Mouse (Mus musculus) hindbrain, embryonic 11.5 days (tissue): ENCODE data around the gene Agpat1. TPM values are rescaled to one million over a fixed set of nuclear protein-coding genes. Genes with fewer than 3 reads are reported as not detected.

ENCODE experiments used
- ATAC-seq: fragments of 200-750 bp; cut with Nextera tagmentation; 2 replicates; pipeline ENCODE4 v1.8.0; 2017; ENCODE audit warnings: mild to moderate bottlenecking, moderate TSS enrichment, moderate library complexity; ENCODE audit not compliant: low FRiP score
- DNase-seq: peaks from one replicate; pipeline ENCODE4 v3.0.0-alpha.2; 2015; ENCODE audit warnings: low spot score
- H3K27ac ChIP-seq: fragments of 300-500 bp; sonication (generic); 2 replicates; pipeline ENCODE4 v1.5.1; 2014; ENCODE audit warnings: mild to moderate bottlenecking, low read depth, low read length
- H3K27me3 ChIP-seq: fragments of 300-500 bp; sonication (generic); 2 replicates; pipeline ENCODE4 v1.6.1; 2014; ENCODE audit warnings: mild to moderate bottlenecking, low read length, moderate library complexity, mixed read lengths; ENCODE audit not compliant: control insufficient read depth, insufficient read depth
- H3K36me3 ChIP-seq: fragments of 300-500 bp; sonication (generic); 2 replicates; pipeline ENCODE4 v1.6.1; 2014; ENCODE audit warnings: mild to moderate bottlenecking, low read length, moderate library complexity, mixed read lengths; ENCODE audit not compliant: control insufficient read depth, insufficient read depth
- H3K4me1 ChIP-seq: fragments of 300-500 bp; sonication (generic); replicated peaks from 2 replicates; pipeline ENCODE4 v1.6.1; 2014; ENCODE audit warnings: low read length, mixed read lengths; ENCODE audit not compliant: control insufficient read depth, insufficient read depth
- H3K4me2 ChIP-seq: fragments of 300-500 bp; sonication (generic); replicated peaks from 2 replicates; pipeline ENCODE4 v1.6.1; 2014; ENCODE audit warnings: mild to moderate bottlenecking, low read depth, low read length
- H3K4me3 ChIP-seq: fragments of 300-500 bp; sonication (generic); 2 replicates; pipeline ENCODE4 v1.5.1; 2014; ENCODE audit warnings: low read depth, low read length
- H3K9ac ChIP-seq: fragments of 300-500 bp; sonication (generic); 2 replicates; pipeline ENCODE4 v1.6.1; 2014; ENCODE audit warnings: low read depth, low read length
- H3K9me3 ChIP-seq: fragments of 300-500 bp; sonication (generic); 2 replicates; pipeline ENCODE4 v1.6.1; 2016; ENCODE audit warnings: low read length; ENCODE audit not compliant: control insufficient read depth
- WGBS: fragments of 180-500 bp; shearing (Covaris S2); extraction: QIAGEN DNeasy Blood & Tissue Kit; methylation state at CpG from one replicate; pipeline ENCODE4 v1.1.7; 2014; 5-methylcytosine and 5-hydroxymethylcytosine counted together
- polyA plus RNA-seq: library from polyadenylated mRNA; unstranded; fragments of >200 nt; fragmentation: Nextera tagmentation; extraction: Ambion mirVana; gene quantifications from 2 replicates; pipeline ENCODE4 v1.2.1, GENCODE M21; 2014

The Agpat1 gene
- polyA plus RNA-seq, 1 experiment from 2014 or later = 81.2 TPM

DNA sequence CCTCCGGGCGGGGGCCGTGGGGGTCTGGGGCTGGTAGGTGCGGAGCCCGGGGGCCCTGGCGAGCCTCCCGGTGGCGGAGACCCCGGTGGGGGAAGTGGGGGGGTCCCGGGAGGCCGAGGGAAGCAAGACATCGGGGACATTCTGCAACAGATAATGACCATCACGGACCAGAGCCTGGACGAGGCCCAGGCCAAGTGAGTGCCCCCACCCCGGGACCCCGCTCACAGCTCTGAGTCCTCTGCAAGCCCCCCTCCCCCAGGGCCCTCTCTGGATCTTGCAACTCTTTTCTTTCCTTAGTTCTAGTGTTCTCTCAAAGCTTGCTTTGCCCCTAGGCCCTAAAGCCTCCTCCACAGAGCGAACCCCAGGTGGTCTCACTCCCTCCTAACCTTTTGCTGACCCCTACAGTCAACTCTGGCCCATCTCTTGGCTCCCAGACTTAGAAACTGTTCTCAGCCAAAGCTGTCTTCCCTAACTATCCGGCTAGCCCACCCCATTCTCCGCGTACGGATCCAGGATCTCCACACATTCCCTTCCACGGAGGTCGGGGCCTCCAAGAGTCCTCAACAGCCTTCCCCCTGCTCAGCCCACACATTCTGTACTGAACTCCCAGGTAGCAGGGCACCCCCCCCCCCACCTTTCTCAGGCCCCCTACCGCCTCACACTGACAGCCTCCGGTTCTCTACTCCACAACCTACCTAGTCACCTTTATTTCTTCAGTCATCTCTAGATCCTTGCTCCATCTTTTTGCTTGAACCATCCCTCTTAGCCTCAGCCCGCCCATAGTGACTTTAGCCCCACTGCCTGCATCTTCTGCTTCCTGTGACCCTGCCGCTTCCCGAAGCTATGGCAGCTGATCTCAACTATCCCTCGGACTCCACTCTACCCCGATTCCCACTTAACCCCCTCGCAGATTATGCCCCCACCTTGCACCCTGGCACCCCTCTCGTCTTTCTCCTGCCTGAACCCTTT, 11.2 kb upstream of the Agpat1 start:
- Histone ChIP-seq H3K27me3 (no peaks in the 10 kb centered on the region), H3K4me3 (peak overlapping the region; percentile 97), H3K9ac (peak overlapping the region; percentile 99), H3K4me2 (peak overlapping the region; percentile 98), H3K27ac (peak overlapping the region; percentile 100), H3K9me3 (no peaks in the 10 kb centered on the region), H3K36me3 (no peaks in the 10 kb centered on the region), H3K4me1 (peaks cover 28% of the 10 kb centered on the region)
- ATAC-seq = peak; percentile 15; the same call in 1 of the 2 replicates
- WGBS = 1% methylated on average over 24 of the region's 32 CpGs
- peak; percentile 60 for DNase-seq

DNA sequence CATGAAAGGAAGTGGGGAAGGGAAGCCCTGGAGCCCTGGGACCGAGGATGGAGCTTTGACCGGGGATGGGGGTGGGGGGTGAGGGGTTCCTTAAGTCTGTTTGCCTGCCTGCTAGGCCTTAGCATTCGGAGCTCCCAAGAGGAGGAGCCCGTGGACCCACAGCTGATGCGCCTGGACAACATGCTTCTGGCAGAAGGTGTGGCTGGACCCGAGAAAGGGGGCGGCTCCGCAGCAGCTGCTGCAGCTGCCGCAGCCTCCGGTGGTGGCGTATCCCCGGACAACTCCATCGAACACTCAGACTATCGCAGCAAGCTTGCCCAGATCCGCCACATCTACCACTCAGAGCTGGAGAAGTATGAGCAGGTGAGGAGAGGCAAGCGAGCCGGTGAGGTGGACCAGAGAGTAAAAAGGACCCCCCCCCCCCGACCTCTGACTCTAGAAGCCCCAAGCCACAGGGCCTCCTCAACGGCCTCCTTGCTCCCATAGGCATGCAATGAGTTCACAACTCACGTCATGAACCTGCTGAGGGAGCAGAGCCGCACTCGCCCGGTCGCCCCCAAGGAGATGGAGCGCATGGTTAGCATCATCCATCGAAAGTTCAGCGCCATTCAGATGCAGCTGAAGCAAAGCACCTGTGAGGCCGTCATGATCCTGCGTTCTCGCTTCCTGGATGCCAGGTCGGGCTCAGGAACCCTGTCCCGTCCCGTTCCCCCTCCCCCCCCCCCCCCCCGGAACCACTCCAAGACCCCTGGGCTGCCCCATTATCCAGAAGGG, 10.1 kb upstream of the Agpat1 start:
- Histone ChIP-seq H3K4me1 (peaks cover 25% of the 10 kb centered on the region), H3K27me3 (no peaks in the 10 kb centered on the region), H3K9me3 (no peaks in the 10 kb centered on the region), H3K4me2 (peak overlapping the region; percentile 98), H3K9ac (peak overlapping the region; percentile 99), H3K36me3 (no peaks in the 10 kb centered on the region), H3K4me3 (peak overlapping the region; percentile 97), H3K27ac (peak overlapping the region; percentile 100; the same call in 1 of the 2 replicates)
- DNase-seq (no peak), ATAC-seq (no peak)
- 49% methylated on average over 32 of the region's 34 CpGs for WGBS

DNA sequence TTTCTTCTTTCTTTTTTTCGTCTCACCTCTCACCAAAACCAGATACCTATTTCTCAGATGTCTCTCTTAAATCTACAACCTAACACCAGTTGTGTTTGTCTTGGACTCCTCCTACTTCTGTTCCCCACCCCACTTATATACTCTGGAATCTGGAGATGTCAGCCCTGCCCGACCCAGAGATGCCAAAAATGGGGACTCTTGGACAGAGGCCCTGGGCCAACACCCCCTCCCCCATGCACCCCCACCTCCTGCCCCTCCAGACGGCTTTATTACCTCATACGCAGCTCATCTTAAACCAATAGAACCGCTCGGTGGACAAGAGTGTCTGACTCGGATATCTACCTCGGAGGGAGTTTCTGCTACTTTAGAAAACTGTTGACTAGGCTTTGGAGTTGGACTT, 8.0 kb upstream of the Agpat1 start:
- WGBS = 85% methylated on average over 8 of the region's 8 CpGs
- H3K4me3 ChIP-seq = no peak overlapping the region
- H3K27me3 ChIP-seq = no peaks in the 10 kb centered on the region
- DNase-seq = no peak
- no peak for ATAC-seq
- peaks cover 10% of the 10 kb centered on the region for H3K4me1 ChIP-seq
- H3K4me2 ChIP-seq = no peak overlapping the region
- H3K9ac ChIP-seq = no peak overlapping the region
- H3K9me3 ChIP-seq = no peaks in the 10 kb centered on the region
- H3K27ac ChIP-seq = no peak overlapping the region
- peaks cover 6% of the 10 kb centered on the region for H3K36me3 ChIP-seq

DNA sequence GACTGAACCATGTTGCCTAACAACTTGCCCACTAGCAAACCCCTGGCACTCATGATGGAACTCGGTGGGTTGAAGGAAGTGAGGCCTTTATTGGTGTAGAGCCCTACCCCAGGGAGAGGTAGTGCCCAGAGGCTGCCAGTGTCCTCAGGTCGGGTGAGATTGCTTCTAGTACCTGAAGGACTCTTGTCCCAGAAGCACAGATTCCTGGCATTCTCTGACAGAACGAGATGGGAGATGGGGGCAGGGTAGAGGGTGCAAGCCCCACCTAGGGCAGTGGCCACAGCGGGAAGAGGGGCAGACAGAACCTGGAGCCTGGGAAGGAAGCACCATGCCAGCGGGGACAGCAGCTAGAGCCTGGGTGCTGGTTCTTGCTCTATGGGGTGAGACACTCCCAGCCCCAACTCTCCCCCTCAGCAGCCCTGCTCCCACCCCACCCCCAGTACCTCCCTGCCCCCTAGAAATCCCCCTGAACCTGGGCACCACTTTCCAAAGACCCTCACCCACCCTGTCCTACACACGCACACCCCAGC, 6.4 kb upstream of the Agpat1 start, which contains the start of gene Ager:
Gene Ager, plus strand, starts transcription at position 297 of the 530 bp plus-strand sequence.
- Histone ChIP-seq H3K4me1 (peaks cover 10% of the 10 kb centered on the region), H3K27me3 (no peaks in the 10 kb centered on the region), H3K27ac (no peak within 1 kb of the TSS; the same call in 1 of the 2 replicates), H3K4me2 (no peak within 1 kb of the TSS), H3K4me3 (no peak within 1 kb of the TSS), H3K36me3 (peaks cover 6% of the 10 kb centered on the region), H3K9me3 (no peaks in the 10 kb centered on the region), H3K9ac (no peak within 1 kb of the TSS)
- WGBS = 30% methylated on average over 6 of the region's 6 CpGs
- ATAC-seq (no peak), DNase-seq (no peak)

DNA sequence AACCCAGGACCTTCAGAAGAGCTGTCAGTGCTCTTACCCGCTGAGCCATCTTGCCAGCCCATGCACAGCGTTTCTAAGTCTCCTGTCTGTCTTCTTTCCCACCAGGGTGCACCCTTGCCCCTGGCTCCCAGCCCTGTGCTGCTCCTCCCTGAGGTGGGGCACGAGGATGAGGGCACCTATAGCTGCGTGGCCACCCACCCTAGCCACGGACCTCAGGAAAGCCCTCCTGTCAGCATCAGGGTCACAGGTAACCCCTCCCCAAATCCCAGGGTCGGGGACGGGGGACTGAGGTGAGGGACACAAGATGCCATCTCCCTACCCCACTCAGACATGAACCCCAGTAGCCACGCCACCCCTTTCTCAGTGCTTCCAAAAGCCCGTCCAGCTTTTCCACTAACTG, 4.2 kb upstream of the Agpat1 start:
- Histone ChIP-seq H3K27me3 (no peaks in the 10 kb centered on the region), H3K9me3 (no peaks in the 10 kb centered on the region), H3K4me2 (no peak overlapping the region), H3K4me1 (peaks cover 8% of the 10 kb centered on the region), H3K9ac (no peak overlapping the region), H3K36me3 (peaks cover 6% of the 10 kb centered on the region), H3K4me3 (no peak overlapping the region), H3K27ac (no peak overlapping the region)
- whole genome bisulfite sequencing = 79% methylated on average over 9 of the region's 9 CpGs
- ATAC-seq (no peak), DNase-seq (no peak)

DNA sequence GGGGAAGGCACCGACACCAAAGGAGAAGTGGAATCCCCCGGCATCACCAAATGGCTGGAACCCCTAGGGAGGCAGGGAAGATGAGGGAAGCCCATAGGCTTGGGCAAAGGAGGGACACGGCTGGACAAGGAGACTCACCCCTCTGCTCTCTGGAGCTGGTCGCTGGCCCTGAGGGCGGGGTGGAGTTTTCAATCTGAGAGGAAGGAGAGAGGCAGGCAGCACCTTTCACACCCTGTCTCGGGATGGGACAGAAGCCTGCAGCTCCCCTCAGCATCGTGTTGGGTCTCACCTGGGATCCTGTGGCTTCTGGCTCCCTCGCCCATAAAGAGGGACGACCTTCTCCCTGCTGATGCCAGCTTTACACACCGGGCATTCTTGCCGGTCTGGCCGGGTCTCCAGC, 2.3 kb upstream of the Agpat1 start:
- no peak for ATAC-seq
- Histone ChIP-seq H3K36me3 (peaks cover 6% of the 10 kb centered on the region), H3K4me1 (peaks cover 13% of the 10 kb centered on the region), H3K9me3 (no peaks in the 10 kb centered on the region), H3K27me3 (no peaks in the 10 kb centered on the region), H3K9ac (no peak overlapping the region), H3K4me2 (peak overlapping the region; percentile 80; the same call in 1 of the 2 replicates), H3K27ac (no peak overlapping the region), H3K4me3 (peak overlapping the region; percentile 56; the same call in 1 of the 2 replicates)
- no peak for DNase-seq
- WGBS = 87% methylated on average over 12 of the region's 12 CpGs

DNA sequence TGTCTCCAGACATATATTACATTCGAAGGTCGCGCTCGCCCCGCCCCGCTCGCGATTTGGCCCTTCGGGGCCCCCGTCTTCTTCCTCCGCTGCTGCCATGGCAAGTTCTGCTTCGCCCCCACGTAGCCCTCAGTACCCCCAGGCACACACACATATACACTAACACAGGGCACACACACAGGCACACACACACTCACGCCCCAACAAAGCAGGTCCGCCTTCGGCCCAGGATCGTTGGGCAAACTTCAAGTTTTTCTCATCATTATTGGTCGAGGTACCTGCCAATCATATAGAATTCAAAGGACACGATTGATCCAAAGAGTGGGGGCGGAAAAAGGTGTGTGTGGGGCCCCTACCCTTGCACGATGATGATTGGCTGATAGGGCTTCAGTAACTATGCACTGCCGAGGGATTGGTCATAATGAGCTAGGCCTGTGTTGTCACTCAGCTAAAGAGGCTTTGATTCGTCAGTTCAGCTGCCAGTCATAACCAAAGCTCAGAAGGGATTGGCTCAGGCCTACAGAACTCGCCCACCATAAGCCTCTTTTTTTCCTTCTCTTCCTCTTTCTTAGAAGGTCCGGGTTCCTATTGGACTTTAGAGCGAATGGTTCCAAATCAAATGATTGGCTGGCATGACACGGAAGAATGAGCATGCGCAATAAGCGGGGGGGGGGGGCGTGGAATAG, 544 bp upstream of the Agpat1 start, which contains the start of gene Rnf5:
Gene Rnf5, minus strand, starts transcription at position 316 of the 686 bp plus-strand sequence.
- Histone ChIP-seq H3K4me3 (peak within 1 kb of the TSS; percentile 96), H3K9me3 (no peaks in the 10 kb centered on the region), H3K27ac (peak within 1 kb of the TSS; percentile 87), H3K4me1 (peaks cover 16% of the 10 kb centered on the region), H3K9ac (peak within 1 kb of the TSS; percentile 53), H3K27me3 (no peaks in the 10 kb centered on the region), H3K36me3 (peaks cover 6% of the 10 kb centered on the region), H3K4me2 (peak within 1 kb of the TSS; percentile 81)
- WGBS = under 1% methylated on average over 30 of the region's 30 CpGs
- peak; percentile 95 for ATAC-seq
- peak; percentile 98 for DNase-seq
